Mouse (Mus musculus): ENCODE measurements around the gene Tmem33. TPM values are rescaled to one million over a fixed set of nuclear protein-coding genes. Genes with fewer than 3 reads are reported as not detected.

The Tmem33 gene
- total RNA-seq, 2 experiments from 2014 or later, result 43.2 to 52.8 TPM

DNA sequence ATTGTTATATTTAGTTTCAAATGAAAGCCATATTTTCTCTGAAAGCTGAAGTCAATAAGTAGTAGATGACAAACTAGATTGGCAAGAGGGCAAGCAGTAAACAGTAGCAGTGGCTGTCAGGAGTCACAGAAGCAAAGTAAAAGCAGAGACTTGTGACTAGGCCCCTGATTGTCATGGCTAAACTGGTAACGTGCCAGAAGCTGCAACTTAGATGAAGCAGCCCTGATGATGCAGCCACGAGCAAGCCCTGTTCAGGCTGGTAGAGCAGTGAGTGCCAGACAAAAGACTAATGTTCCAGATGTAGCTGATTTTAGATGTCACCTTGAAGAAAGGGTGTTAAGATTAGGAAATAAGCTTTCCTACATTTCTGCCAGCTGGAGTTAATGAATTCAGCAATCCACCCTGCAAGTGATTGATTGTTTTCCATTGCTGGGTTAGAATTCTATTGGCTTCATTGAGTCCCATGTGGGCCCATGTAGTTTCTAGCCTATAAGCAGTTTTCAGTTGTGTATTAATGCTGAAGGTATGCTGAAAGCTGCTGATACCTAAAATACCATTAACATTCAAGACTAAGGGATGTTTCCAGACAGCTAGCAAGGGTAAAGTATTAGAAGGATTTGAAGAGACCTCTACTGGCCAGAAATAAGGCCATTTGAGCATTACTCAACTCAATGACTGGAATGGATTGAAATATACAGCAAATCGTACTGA, 51.6 kb downstream of the Tmem33 start:
- DNase-seq, result no peak
- intact Hi-C loops (cut with DNase I), result no loop called here

DNA sequence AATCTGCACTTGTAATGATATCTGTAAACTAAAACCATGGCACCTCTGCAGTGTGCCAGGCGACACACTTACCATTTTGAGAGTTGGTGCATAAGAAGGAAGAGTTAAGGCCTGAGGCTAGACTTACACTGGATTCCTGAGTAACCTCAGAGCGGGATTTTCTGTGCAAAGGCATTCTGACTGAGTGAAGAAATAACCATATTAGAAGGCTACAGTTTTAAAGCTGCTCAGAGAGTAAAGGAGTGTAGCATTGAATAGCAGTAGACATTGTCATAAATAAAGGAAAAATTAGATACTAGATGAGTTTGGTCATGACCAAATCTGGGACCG, 52.1 kb downstream of the Tmem33 start:
- no peak for DNase-seq
- intact Hi-C loops (cut with DNase I), result no loop called here

DNA sequence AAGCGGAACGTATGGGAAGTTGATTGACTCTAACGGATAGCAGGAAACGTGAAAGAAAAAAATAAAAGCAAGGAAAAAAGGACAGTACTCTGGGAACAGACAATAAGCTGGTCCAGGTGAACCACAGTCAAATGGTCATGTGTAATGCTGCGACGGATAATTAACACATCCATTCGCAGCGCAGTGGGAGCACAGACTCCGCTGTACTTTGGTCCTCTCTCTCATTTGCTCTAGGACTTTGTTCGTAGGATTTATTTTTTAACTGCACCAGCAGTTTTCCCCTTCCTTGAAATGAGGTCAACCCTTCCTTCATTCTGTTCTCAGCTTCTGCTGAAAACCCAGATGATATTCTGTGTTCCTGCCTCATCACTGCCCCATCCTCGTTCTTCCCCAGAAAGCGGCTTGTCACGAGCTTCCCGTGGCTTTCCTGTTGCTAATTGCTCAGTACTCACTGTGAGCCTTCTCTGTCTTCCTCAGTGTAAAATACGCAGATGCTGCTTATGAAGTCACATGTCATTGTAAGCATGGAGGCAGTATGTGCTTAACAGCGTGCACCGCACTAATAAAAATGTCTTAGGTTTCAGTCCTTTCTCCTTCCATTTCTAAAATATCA, 61.4 kb downstream of the Tmem33 start:
- DNase-seq, result no peak
- intact Hi-C loops (cut with DNase I), result no loop called here

DNA sequence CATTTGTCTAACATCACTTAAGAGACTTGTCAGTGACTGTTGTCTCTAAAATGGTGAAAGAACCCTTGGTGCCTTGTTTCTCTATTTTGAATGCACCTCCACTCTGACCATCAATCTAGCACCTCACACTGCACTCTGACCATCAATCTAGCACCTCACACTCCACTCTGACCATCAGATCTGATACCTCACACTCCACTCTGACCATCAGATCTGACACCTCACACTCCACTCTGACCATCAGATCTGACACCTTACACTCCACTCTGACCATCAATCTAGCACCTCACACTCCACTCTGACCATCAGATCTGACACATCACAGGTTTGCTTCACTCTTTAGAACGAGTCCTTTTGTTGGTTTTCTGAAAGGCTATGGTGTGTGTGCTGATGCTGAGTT, 63.7 kb downstream of the Tmem33 start:
- no peak for DNase-seq

DNA sequence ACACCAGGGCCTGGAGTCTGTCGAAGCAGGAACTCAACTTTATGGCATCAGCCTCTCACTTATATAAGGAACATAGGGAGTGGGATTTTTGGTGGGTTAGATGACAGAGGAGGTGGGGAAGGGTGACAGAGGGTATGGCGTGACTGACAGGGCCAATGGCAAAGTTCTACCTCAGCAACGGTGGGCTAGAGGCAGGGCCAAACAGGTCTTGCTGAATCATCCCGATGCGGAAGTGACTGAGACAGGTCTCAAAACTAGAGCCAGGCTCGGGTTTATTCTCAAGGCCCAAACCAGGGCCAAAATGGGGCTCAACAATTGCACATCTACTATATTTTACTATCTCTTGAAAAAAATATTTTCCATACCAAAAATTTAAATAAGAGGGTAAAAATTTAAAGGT, 80.4 kb downstream of the Tmem33 start:
- no peak for DNase-seq
- intact Hi-C loops (cut with DNase I), result no loop called here

More for the DNA sequence above, 63.7 kb downstream of the Tmem33 start:
- intact Hi-C loops (cut with DNase I), result no loop called here

Other genes with a start within 250 kb of the Tmem33 start
- not detected for gene Phox2b, start 161.3 kb upstream of the Tmem33 start, total RNA-seq (2021)
- 100 to 1,000 TPM; 154 to 172 TPM for gene Slc30a9, start 46.4 kb downstream of the Tmem33 start, total RNA-seq (2021)
- gene Bend4, start 167.7 kb downstream of the Tmem33 start, total RNA-seq (2021), result 1 to 10 TPM; 1.6 to 3.3 TPM

Data from heart, postnatal 36 days (tissue).